Mouse (Mus musculus): ENCODE results near the gene Gm49322. TPM values are rescaled to one million over a fixed set of nuclear protein-coding genes. Genes with fewer than 3 reads are reported as not detected.

The Gm49322 gene
- polyA plus RNA-seq, 1 experiment from 2014 or later, result 4.8 TPM

- 64% methylated on average over 2 of the region's 2 CpGs for WGBS
- Histone ChIP-seq H3K4me3 (replicated peaks) (no peak overlapping the region), H3K27me3 (no peaks in the 10 kb centered on the region), H3K27ac (replicated peaks) (no peak overlapping the region), H3K36me3 (peaks cover 8% of the 10 kb centered on the region; the same call in 1 of the 2 replicates), H3K9me3 (replicated peaks) (no peaks in the 10 kb centered on the region), H3K9ac (no peak overlapping the region), H3K4me2 (replicated peaks) (no peak overlapping the region), H3K4me1 (peaks cover 63% of the 10 kb centered on the region)
- no peak for ATAC-seq (ENCODE audit: insufficient number of reproducible peaks, low FRiP score, low TSS enrichment, low read depth)
These were observed 33.3 kb upstream of the Gm49322 start for GRCm38 (mm10) chr10:80572477-80572876.

- ATAC-seq (ENCODE audit: insufficient number of reproducible peaks, low FRiP score, low TSS enrichment, low read depth), result no peak
- WGBS, result 60% methylated on average over 9 of the region's 9 CpGs
- H3K4me1 ChIP-seq, result peaks cover 74% of the 10 kb centered on the region
These were observed 31.9 kb upstream of the Gm49322 start for GRCm38 (mm10) chr10:80573944-80574343.

DNA sequence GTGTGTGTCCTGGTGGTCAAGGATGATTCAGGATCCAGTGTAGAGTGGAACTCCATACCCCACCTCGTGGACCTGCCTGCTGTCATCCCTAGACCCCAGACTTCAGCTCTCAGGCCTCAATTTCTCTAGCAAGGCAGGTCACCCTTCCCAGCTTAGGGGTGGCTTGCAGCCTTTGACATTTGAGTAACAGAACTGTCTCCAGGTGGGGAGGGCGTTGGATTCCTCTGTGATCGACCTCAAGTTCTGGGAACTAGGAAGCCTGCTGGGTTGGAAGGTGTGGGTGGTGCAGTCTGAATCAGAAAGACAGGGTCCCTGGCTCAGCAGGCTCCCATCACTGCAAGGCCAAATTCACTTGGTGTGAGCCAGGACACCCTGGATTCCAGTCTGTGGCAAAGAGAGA is 30.9 kb upstream of the Gm49322 start:
- Histone ChIP-seq H3K27me3 (no peaks in the 10 kb centered on the region), H3K9me3 (replicated peaks) (no peaks in the 10 kb centered on the region), H3K9ac (no peak overlapping the region), H3K36me3 (no peaks in the 10 kb centered on the region), H3K4me2 (replicated peaks) (peak overlapping the region; percentile 94; the same call in 1 of the 2 replicates), H3K4me1 (peaks cover 76% of the 10 kb centered on the region), H3K4me3 (replicated peaks) (peak overlapping the region; percentile 85; the same call in 1 of the 2 replicates), H3K27ac (replicated peaks) (no peak overlapping the region)
- 67% methylated on average over 3 of the region's 3 CpGs for WGBS
- no peak for ATAC-seq (ENCODE audit: insufficient number of reproducible peaks, low FRiP score, low TSS enrichment, low read depth)

More at GRCm38 (mm10) chr10:80573944-80574343, 31.9 kb upstream of the Gm49322 start:
- H3K27ac ChIP-seq (replicated peaks), result no peak overlapping the region
- no peak overlapping the region for H3K4me3 ChIP-seq (replicated peaks)
- H3K36me3 ChIP-seq, result no peaks in the 10 kb centered on the region
- H3K27me3 ChIP-seq, result no peaks in the 10 kb centered on the region
- no peak overlapping the region for H3K9ac ChIP-seq
- H3K4me2 ChIP-seq (replicated peaks), result no peak overlapping the region
- no peaks in the 10 kb centered on the region for H3K9me3 ChIP-seq (replicated peaks)

DNA sequence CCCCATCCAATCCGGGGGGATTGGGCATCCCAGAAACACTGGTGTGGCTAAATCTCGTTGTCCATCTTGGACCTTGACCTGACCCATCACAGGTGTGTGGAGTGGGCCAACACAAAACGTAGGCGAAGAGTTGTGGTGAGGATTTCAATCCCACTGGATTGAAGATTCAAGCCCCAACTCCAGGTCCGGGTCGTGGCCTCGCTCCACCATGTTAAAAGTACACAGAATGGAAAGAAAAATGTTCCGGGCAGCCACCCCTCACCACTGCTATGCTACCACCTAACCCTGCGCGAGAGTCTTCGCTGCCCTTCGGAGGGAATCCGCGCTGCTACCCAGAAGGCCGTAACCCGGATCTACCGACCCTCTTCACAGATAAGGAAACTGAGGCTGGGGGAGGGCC is 29.9 kb upstream of the Gm49322 start:
- no peaks in the 10 kb centered on the region for H3K27me3 ChIP-seq
- peak overlapping the region; percentile 94 for H3K4me2 ChIP-seq (replicated peaks)
- peak overlapping the region; percentile 85 for H3K4me3 ChIP-seq (replicated peaks)
- peaks cover 66% of the 10 kb centered on the region for H3K4me1 ChIP-seq
- H3K27ac ChIP-seq (replicated peaks), result no peak overlapping the region
- peak overlapping the region; percentile 65 for H3K9ac ChIP-seq
- no peaks in the 10 kb centered on the region for H3K36me3 ChIP-seq
- ATAC-seq (ENCODE audit: insufficient number of reproducible peaks, low FRiP score, low TSS enrichment, low read depth), result no peak
- H3K9me3 ChIP-seq (replicated peaks), result no peaks in the 10 kb centered on the region
- 11% methylated on average over 17 of the region's 17 CpGs for WGBS

DNA sequence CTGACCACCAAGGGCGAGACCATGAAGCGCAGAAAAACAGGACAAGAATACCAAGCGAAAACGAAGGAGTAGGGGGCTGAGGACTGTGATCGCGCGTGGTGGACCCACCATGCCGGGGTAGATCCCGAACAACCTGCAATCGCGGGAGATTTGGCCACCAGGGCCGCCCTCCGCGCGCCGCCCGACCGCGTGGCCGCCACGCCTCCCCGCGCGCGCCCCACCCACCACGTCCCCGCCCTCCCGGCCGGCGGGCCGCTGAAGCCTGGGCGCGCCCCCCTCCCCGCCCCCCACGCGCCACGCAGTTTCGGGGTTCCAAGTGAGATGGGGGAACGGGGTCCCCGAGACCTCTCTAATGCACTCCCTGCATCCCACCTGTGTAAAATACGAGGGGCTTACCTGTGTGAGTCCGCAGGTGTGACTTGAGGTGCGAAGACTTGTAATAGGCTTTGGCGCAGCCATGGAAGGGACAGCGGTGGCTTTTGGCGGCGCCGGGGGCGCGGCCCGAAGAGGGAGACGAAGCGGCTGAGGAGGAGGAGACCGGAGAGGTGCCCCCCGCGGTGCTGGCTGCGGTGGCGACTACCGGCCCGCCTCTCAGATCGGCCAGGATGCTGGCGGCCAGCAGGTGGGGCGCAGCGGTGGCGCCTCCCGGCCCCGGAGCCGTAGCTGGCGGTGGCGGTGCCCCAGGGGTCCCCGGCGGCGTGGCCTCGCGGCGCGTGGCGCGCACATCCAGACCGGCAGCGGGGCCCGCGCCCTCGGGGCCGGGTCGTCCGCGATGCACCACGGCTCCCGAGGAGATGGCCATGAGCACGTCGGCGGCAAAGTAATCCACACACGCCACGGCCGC is 29.2 kb upstream of the Gm49322 start:
- H3K9me3 ChIP-seq (replicated peaks), result no peaks in the 10 kb centered on the region
- H3K4me3 ChIP-seq (replicated peaks), result peak overlapping the region; percentile 85
- H3K4me2 ChIP-seq (replicated peaks), result peak overlapping the region; percentile 94
- peaks cover 59% of the 10 kb centered on the region for H3K4me1 ChIP-seq
- WGBS, result under 1% methylated on average over 87 of the region's 96 CpGs
- no peaks in the 10 kb centered on the region for H3K27me3 ChIP-seq
- H3K9ac ChIP-seq, result peak overlapping the region; percentile 65
- H3K36me3 ChIP-seq, result peaks cover 3% of the 10 kb centered on the region; the same call in 1 of the 2 replicates
- ATAC-seq (ENCODE audit: insufficient number of reproducible peaks, low FRiP score, low TSS enrichment, low read depth), result no peak; the same call in 1 of the 2 replicates
- peak overlapping the region; percentile 96 for H3K27ac ChIP-seq (replicated peaks)

- Histone ChIP-seq H3K4me1 (peaks cover 50% of the 10 kb centered on the region), H3K4me2 (replicated peaks) (peak within 1 kb of the TSS; percentile 94), H3K36me3 (peaks cover 4% of the 10 kb centered on the region; the same call in 1 of the 2 replicates), H3K9me3 (replicated peaks) (no peaks in the 10 kb centered on the region), H3K9ac (peak within 1 kb of the TSS; percentile 65), H3K27ac (replicated peaks) (peak within 1 kb of the TSS; percentile 96), H3K27me3 (no peaks in the 10 kb centered on the region), H3K4me3 (replicated peaks) (peak within 1 kb of the TSS; percentile 85)
- under 1% methylated on average over 83 of the region's 97 CpGs for WGBS
- ATAC-seq (ENCODE audit: insufficient number of reproducible peaks, low FRiP score, low TSS enrichment, low read depth), result peak; percentile 84
These were observed 28.4 kb upstream of the Gm49322 start, which contains the start of gene Klf16 for GRCm38 (mm10) chr10:80577195-80578130. Klf16 (minus strand) TSS chr10:80577321.

DNA sequence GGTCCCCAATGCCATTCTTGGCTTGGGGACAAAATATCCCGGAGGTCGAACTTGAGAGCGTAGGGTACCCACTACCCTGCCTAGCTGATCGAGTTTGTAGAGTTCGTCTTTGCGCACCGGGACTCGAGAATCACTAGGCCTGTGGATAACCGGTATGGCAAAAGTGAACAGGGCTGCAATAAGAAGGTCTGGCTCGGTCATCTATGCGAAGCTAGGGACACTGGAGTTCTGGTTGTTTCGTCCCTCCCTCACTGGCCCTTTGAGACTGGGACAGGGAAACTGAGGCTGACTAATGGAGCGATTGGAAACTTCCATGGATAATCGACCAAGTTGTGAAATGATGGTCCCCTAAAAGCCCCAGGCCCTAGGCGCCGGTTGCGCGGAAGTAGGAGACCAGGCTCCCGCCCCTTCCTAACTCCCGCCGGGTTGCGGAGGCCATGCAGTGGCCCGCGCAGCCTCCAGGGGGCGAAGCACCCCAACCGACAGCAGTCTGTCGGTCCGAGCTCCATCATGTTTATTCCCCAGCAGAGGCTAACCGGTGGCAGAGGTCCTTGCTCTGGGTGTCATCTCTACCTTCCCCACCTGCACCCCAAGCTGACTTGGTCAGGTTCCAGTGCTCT is 27.6 kb upstream of the Gm49322 start:
- H3K4me1 ChIP-seq, result peaks cover 49% of the 10 kb centered on the region
- under 1% methylated on average over 29 of the region's 29 CpGs for WGBS

GRCm38 (mm10) chr10:80578911-80579310 is 26.9 kb upstream of the Gm49322 start:
- peaks cover 43% of the 10 kb centered on the region for H3K4me1 ChIP-seq
- H3K27ac ChIP-seq (replicated peaks), result peak overlapping the region; percentile 96
- no peaks in the 10 kb centered on the region for H3K9me3 ChIP-seq (replicated peaks)
- H3K36me3 ChIP-seq, result peaks cover 15% of the 10 kb centered on the region
- H3K4me2 ChIP-seq (replicated peaks), result peak overlapping the region; percentile 94
- no peaks in the 10 kb centered on the region for H3K27me3 ChIP-seq
- 4% methylated on average over 8 of the region's 8 CpGs for WGBS
- H3K9ac ChIP-seq, result no peak overlapping the region
- peak overlapping the region; percentile 85 for H3K4me3 ChIP-seq (replicated peaks)
- ATAC-seq (ENCODE audit: insufficient number of reproducible peaks, low FRiP score, low TSS enrichment, low read depth), result no peak

More for the DNA sequence above, 27.6 kb upstream of the Gm49322 start:
- H3K36me3 ChIP-seq, result peaks cover 9% of the 10 kb centered on the region
- no peaks in the 10 kb centered on the region for H3K9me3 ChIP-seq (replicated peaks)
- H3K27me3 ChIP-seq, result no peaks in the 10 kb centered on the region
- 0 out of 2 replicates have a peak, but pooled peaks have one; percentile 25 for ATAC-seq (ENCODE audit: insufficient number of reproducible peaks, low FRiP score, low TSS enrichment, low read depth)
- H3K9ac ChIP-seq, result peak overlapping the region; percentile 29
- H3K4me3 ChIP-seq (replicated peaks), result peak overlapping the region; percentile 85
- H3K4me2 ChIP-seq (replicated peaks), result peak overlapping the region; percentile 94
- peak overlapping the region; percentile 96 for H3K27ac ChIP-seq (replicated peaks)

GRCm38 (mm10) chr10:80583047-80583446 is 22.8 kb upstream of the Gm49322 start:
- no peak overlapping the region for H3K4me3 ChIP-seq (replicated peaks)
- 80% methylated on average over 5 of the region's 5 CpGs for WGBS
- peaks cover 33% of the 10 kb centered on the region for H3K36me3 ChIP-seq
- no peak overlapping the region for H3K27ac ChIP-seq (replicated peaks)
- H3K9ac ChIP-seq, result no peak overlapping the region
- no peak overlapping the region for H3K4me2 ChIP-seq (replicated peaks)
- H3K9me3 ChIP-seq (replicated peaks), result no peaks in the 10 kb centered on the region
- H3K4me1 ChIP-seq, result peaks cover 39% of the 10 kb centered on the region
- ATAC-seq (ENCODE audit: insufficient number of reproducible peaks, low FRiP score, low TSS enrichment, low read depth), result no peak
- no peaks in the 10 kb centered on the region for H3K27me3 ChIP-seq

DNA sequence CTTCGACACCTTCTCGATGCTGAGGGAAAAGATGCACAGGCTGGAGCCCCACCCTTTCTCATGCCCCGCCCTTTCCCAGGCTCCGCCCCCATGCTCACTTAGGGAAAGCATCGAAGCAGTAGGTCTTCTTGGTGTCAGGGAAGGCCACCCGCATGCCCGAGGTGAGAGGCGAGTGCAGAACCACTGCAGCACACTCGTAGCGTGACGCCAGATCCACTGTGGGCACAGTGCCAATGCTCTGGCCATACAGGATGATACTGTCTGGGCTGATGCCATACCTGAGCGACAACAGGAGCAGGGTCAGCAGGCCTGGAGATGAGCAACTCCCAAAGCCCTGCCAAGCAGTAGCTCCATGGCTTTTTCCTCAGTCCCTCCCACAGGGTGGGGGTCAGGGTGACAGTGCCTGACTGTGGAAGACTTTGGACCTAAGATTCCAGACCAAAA is 21.8 kb upstream of the Gm49322 start:
- Histone ChIP-seq H3K27me3 (no peaks in the 10 kb centered on the region), H3K36me3 (peaks cover 33% of the 10 kb centered on the region), H3K4me2 (replicated peaks) (no peak overlapping the region), H3K9me3 (replicated peaks) (no peaks in the 10 kb centered on the region), H3K4me1 (peaks cover 39% of the 10 kb centered on the region), H3K9ac (no peak overlapping the region), H3K27ac (replicated peaks) (0 out of 2 replicates have a peak overlapping the region, but pooled peaks have one; percentile 29), H3K4me3 (replicated peaks) (no peak overlapping the region)
- WGBS, result 62% methylated on average over 12 of the region's 12 CpGs
- no peak for ATAC-seq (ENCODE audit: insufficient number of reproducible peaks, low FRiP score, low TSS enrichment, low read depth)

Measured in embryonic facial prominence, embryonic 15.5 days (tissue).